In the genomic region with DNA sequence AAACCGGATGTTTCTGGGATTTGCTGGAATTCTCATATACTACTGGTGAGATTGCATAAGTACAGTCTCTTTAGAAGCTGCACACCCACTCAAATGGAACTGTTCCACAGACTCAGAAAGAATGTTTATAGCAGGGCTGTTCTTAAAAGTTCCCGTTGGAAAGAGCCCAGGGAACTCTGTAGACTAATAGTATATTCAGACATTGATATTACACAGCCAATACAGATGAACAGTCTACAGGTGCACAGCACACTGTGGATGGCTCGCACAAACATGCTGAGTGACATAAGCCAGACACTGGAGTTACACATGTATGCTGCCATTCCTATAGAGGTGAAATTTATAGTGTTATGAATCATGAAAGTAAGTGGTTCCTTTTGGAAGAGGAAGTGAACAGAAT, we compare ENCODE assay signal across 21 mouse cellular contexts. TPM values are rescaled to one million over a fixed set of nuclear protein-coding genes. Genes with fewer than 3 reads are reported as not detected.
DNase-seq lines count a peak whose midpoint lies in the region; ATAC-seq lines count a peak whose summit lies in the region.
"Had no signal": no experiment of that assay in that cellular context is flagged by ENCODE, and none has a peak within 500 bp of the region (broad histone marks: within the 10 kb centered on the region; RNA-seq: fewer than 3 reads in every experiment).

No protein-coding gene starts in this region.

- DNase-seq in layer of hippocampus, adult 9-11 months: peak; percentile 33
- no peak for DNase-seq in layer of hippocampus, postnatal 36 days
- peak; percentile 82 for DNase-seq in brain, adult 2 months (ENCODE audit: low read depth, low spot score)
- no peak for DNase-seq in adrenal gland, adult 2 months
- DNase-seq in cerebellum, postnatal 14 days: no peak
- DNase-seq: adrenal gland, postnatal 36 days; cerebellum, adult 9-10 months; kidney, adult 2 months; kidney, postnatal 14 days; thymus, adult 2 months had no signal

- no peaks in the 10 kb centered on the region for H3K4me1 ChIP-seq in intestine, embryonic 15.5 days (replicated peaks)
- H3K4me1 ChIP-seq in stomach, embryonic 15.5 days: no peaks in the 10 kb centered on the region
- H3K4me1 ChIP-seq: embryonic facial prominence, embryonic 15.5 days; heart, embryonic 12.5 days; lung, embryonic 15.5 days; midbrain, embryonic 12.5 days had no signal

- no peaks in the 10 kb centered on the region for H3K36me3 ChIP-seq in intestine, embryonic 15.5 days
- H3K36me3 ChIP-seq in stomach, embryonic 15.5 days: no peaks in the 10 kb centered on the region
- H3K36me3 ChIP-seq: embryonic facial prominence, embryonic 15.5 days; forebrain, embryonic 12.5 days; heart, embryonic 12.5 days; lung, embryonic 15.5 days; midbrain, embryonic 12.5 days had no signal

- H3K9ac ChIP-seq in intestine, embryonic 15.5 days: no peak overlapping the region
- no peak overlapping the region for H3K9ac ChIP-seq in stomach, embryonic 15.5 days
- H3K9ac ChIP-seq: embryonic facial prominence, embryonic 15.5 days; forebrain, embryonic 12.5 days; heart, embryonic 12.5 days; hindbrain, embryonic 14.5 days; lung, embryonic 15.5 days; midbrain, embryonic 12.5 days had no signal

- no peak overlapping the region for H3K4me3 ChIP-seq in intestine, embryonic 15.5 days (replicated peaks)
- no peak overlapping the region for H3K4me3 ChIP-seq in stomach, embryonic 15.5 days (replicated peaks)
- H3K4me3 ChIP-seq: embryonic facial prominence, embryonic 15.5 days; forebrain, embryonic 12.5 days; heart, embryonic 12.5 days; lung, embryonic 15.5 days; midbrain, embryonic 12.5 days had no signal

- no peak overlapping the region for H3K4me2 ChIP-seq in intestine, embryonic 15.5 days (replicated peaks)
- H3K4me2 ChIP-seq in stomach, embryonic 15.5 days: no peak overlapping the region
- H3K4me2 ChIP-seq: embryonic facial prominence, embryonic 15.5 days; forebrain, embryonic 12.5 days; heart, embryonic 12.5 days; hindbrain, embryonic 14.5 days; liver, embryonic 11.5 days; lung, embryonic 15.5 days; midbrain, embryonic 12.5 days had no signal

- no peaks in the 10 kb centered on the region for H3K9me3 ChIP-seq in intestine, embryonic 15.5 days
- H3K9me3 ChIP-seq in stomach, embryonic 15.5 days: no peaks in the 10 kb centered on the region
- H3K9me3 ChIP-seq: embryonic facial prominence, embryonic 15.5 days; forebrain, embryonic 12.5 days; heart, embryonic 12.5 days; lung, embryonic 15.5 days; midbrain, embryonic 12.5 days had no signal

- peak overlapping the region; percentile 61 for H3K27ac ChIP-seq in intestine, embryonic 15.5 days
- peak overlapping the region; percentile 69 for H3K27ac ChIP-seq in stomach, embryonic 15.5 days
- H3K27ac ChIP-seq: embryonic facial prominence, embryonic 15.5 days; forebrain, embryonic 12.5 days; hindbrain, embryonic 14.5 days; lung, embryonic 15.5 days; midbrain, embryonic 12.5 days had no signal

- no peaks in the 10 kb centered on the region for H3K27me3 ChIP-seq in intestine, embryonic 15.5 days (replicated peaks)
- H3K27me3 ChIP-seq in stomach, embryonic 15.5 days (replicated peaks): no peaks in the 10 kb centered on the region
- H3K27me3 ChIP-seq: embryonic facial prominence, embryonic 15.5 days; heart, embryonic 12.5 days; lung, embryonic 15.5 days had no signal

- WGBS in intestine, embryonic 15.5 days: 49% methylated on average over 3 of the region's 3 CpGs
- 44% methylated on average over 3 of the region's 3 CpGs for WGBS in stomach, embryonic 15.5 days

- peak; percentile 86 for ATAC-seq in intestine, embryonic 15.5 days
- ATAC-seq in stomach, embryonic 15.5 days (ENCODE audit: insufficient read depth, low FRiP score, low read depth): peak; percentile 77

RNA-seq across cellular contexts. Expression of a gene that starts 32.9 kb away (rescaled TPM):
- 10 to 100 TPM; 39.3 to 43.9 TPM for total RNA-seq in layer of hippocampus, postnatal 36 days (2021)
- polyA plus RNA-seq in intestine, embryonic 15.5 days (2015; fragmentation: Nextera tagmentation; extraction: Ambion mirVana): 51.8 and 59.7 TPM in 2 replicates
- 55.9 and 59.4 TPM in 2 replicates for polyA plus RNA-seq in stomach, embryonic 15.5 days (2015; fragmentation: Nextera tagmentation; extraction: Ambion mirVana)
- total RNA-seq in adrenal gland, adult 2 months (2021): 10 to 100 TPM; 28.5 to 36.1 TPM
- 1.1 and 2.2 TPM in 2 replicates for polyA plus RNA-seq in adrenal gland, adult 2 months (2012; rRNA removed)

RNA-seq across cellular contexts. Expression of a gene that starts 33.5 kb away (rescaled TPM):
- 1 to 10 TPM; 1.1 to 1.2 TPM for total RNA-seq in layer of hippocampus, postnatal 36 days (2021)
- 1.1 and 1.3 TPM in 2 replicates for polyA plus RNA-seq in intestine, embryonic 15.5 days (2015; fragmentation: Nextera tagmentation; extraction: Ambion mirVana)
- polyA plus RNA-seq in stomach, embryonic 15.5 days (2015; fragmentation: Nextera tagmentation; extraction: Ambion mirVana): 0.86 and 1.5 TPM in 2 replicates
- total RNA-seq in adrenal gland, adult 2 months (2021): not detected
- polyA plus RNA-seq in adrenal gland, adult 2 months (2012; rRNA removed): not detected in 2 replicates
- total RNA-seq: adrenal gland, postnatal 36 days; granulocyte monocyte progenitor cell, adult 5-6 weeks; heart, postnatal 25 days had no signal
- polyA plus RNA-seq: liver, embryonic 11.5 days had no signal

Comparison
In these comparisons a context has a peak if more than half of its experiments do, and no peak if none do; other contexts are left out.
1. DNase-seq: peak in layer of hippocampus, adult 9-11 months (single experiment) and brain, adult 2 months (single experiment); none in layer of hippocampus, postnatal 36 days (0 of 2), adrenal gland, adult 2 months (single experiment) and cerebellum, postnatal 14 days (0 of 2).
2. RNA of a gene that starts 32.9 kb away (polyA plus RNA-seq): 51.8 to 59.7 TPM in intestine, embryonic 15.5 days and 55.9 to 59.4 TPM in stomach, embryonic 15.5 days; 1.1 to 2.2 TPM in adrenal gland, adult 2 months; every median in the first group is over 10 times any median in the second.